Mouse (Mus musculus) CH12.LX (cell line): Measurements from ENCODE around the gene Tmc8. TPM values are rescaled to one million over a fixed set of nuclear protein-coding genes. Genes with fewer than 3 reads are reported as not detected.

Experiments used
- DNase-seq: peaks from one replicate; pipeline ENCODE4 v3.0.0-alpha.2; 2013; ENCODE audit errors: extremely low read depth
- H3K27ac ChIP-seq: 2 replicates; pipeline ENCODE4 v1.5.1; 2012; ENCODE audit warnings: low read depth, mild to moderate bottlenecking, control low read depth, moderate library complexity; ENCODE audit not compliant: insufficient read depth
- H3K27me3 ChIP-seq: replicated peaks from 2 replicates; pipeline ENCODE3; 2012; ENCODE audit warnings: inconsistent platforms
- H3K36me3 ChIP-seq, 2 experiments: replicated peaks in 1 of 2; 2 replicates each; pipeline versions ENCODE3 to v1.6.1; 2012; ENCODE audit warnings: inconsistent platforms in 1 of 2, low read length in 1 of 2, mild to moderate bottlenecking in 1 of 2, mixed read lengths in 1 of 2, moderate library complexity in 1 of 2; ENCODE audit not compliant: control insufficient read depth in 1 of 2, insufficient read depth in 1 of 2
- H3K4me1 ChIP-seq, 2 experiments: 2 replicates each; pipeline ENCODE4 v1.6.1; 2012; ENCODE audit warnings: inconsistent platforms in 1 of 2, moderate library complexity in 1 of 2; ENCODE audit not compliant: insufficient read depth in 2 of 2, control insufficient read depth in 1 of 2
- H3K4me2 ChIP-seq: 2 replicates; pipeline ENCODE4 v1.6.1; 2012; ENCODE audit warnings: low read depth, mild to moderate bottlenecking, control low read depth; ENCODE audit not compliant: poor library complexity, insufficient read depth, severe bottlenecking
- H3K4me3 ChIP-seq, 3 experiments: fragments of 150-350 bp in 1 of 3; sonication (generic) in 1 of 3; replicated peaks in 1 of 3; 2 replicates each; pipeline versions ENCODE3 to v1.5.1; 2011 to 2012; ENCODE audit warnings: low read depth in 2 of 3, low read length in 2 of 3, mild to moderate bottlenecking in 2 of 3, moderate library complexity in 2 of 3, control low read depth in 1 of 3, improper control_type of control experiment in 1 of 3, inconsistent platforms in 1 of 3, mixed read lengths in 1 of 3; ENCODE audit not compliant: poor library complexity in 1 of 3
- H3K79me2 ChIP-seq: replicated peaks from 2 replicates; pipeline ENCODE4 v1.6.1; 2012; ENCODE audit warnings: mild to moderate bottlenecking, moderate library complexity; ENCODE audit not compliant: control insufficient read depth, poor library complexity, insufficient read depth, severe bottlenecking; ENCODE audit errors: extremely low read depth
- H3K9ac ChIP-seq: 2 replicates; pipeline ENCODE4 v1.6.1; 2012; ENCODE audit warnings: low read depth, mild to moderate bottlenecking, control low read depth, moderate library complexity; ENCODE audit not compliant: insufficient read depth
- H3K9me3 ChIP-seq: replicated peaks from 2 replicates; pipeline ENCODE3; 2012; ENCODE audit warnings: low read length, inconsistent platforms, mixed read lengths
- BHLHE40 ChIP-seq: IDR thresholded peaks from 2 replicates; pipeline ENCODE4 v1.6.1; 2011; ENCODE audit warnings: mild to moderate bottlenecking, low read depth, low read length, improper control_type of control experiment
- CHD1 ChIP-seq: IDR thresholded peaks from 2 replicates; pipeline ENCODE4 v1.6.1; 2012; ENCODE audit warnings: low read depth, low read length, improper control_type of control experiment, inconsistent platforms
- CHD2 ChIP-seq: IDR thresholded peaks from 2 replicates; pipeline ENCODE4 v1.6.1; 2011; ENCODE audit warnings: low read length, improper control_type of control experiment
- CTCF ChIP-seq, 2 experiments: IDR thresholded peaks in 1 of 2; conservative IDR thresholded peaks in 1 of 2; 2 replicates each; pipeline ENCODE4 v1.5.1; 2011 to 2012; ENCODE audit warnings: low read depth in 2 of 2, low read length in 2 of 2, improper control_type of control experiment in 1 of 2, inconsistent platforms in 1 of 2, mild to moderate bottlenecking in 1 of 2, moderate library complexity in 1 of 2
- E2F4 ChIP-seq: IDR thresholded peaks from 2 replicates; pipeline ENCODE4 v1.6.1; 2011; ENCODE audit warnings: low read depth, low read length, improper control_type of control experiment; ENCODE audit not compliant: insufficient replicate concordance
- ELF1 ChIP-seq: IDR thresholded peaks from 2 replicates; pipeline ENCODE4 v1.6.1; 2014; ENCODE audit warnings: low read depth, mild to moderate bottlenecking, inconsistent platforms, low read length, improper control_type of control experiment
- EP300 ChIP-seq: IDR thresholded peaks from 2 replicates; pipeline ENCODE4 v1.6.1; 2011; ENCODE audit warnings: low read length, improper control_type of control experiment
- ETS1 ChIP-seq: conservative IDR thresholded peaks from 2 replicates; pipeline ENCODE4 v1.6.1; 2012; ENCODE audit warnings: low read depth, mild to moderate bottlenecking, inconsistent platforms, low read length, improper control_type of control experiment, moderate library complexity
- GABPA ChIP-seq: IDR thresholded peaks from 2 replicates; pipeline ENCODE4 v1.6.1; 2012; ENCODE audit warnings: low read depth, low read length, improper control_type of control experiment, inconsistent platforms; ENCODE audit not compliant: insufficient replicate concordance
- HCFC1 ChIP-seq: IDR thresholded peaks from 2 replicates; pipeline ENCODE4 v1.6.1; 2012; ENCODE audit warnings: low read depth, mild to moderate bottlenecking, inconsistent platforms, low read length, improper control_type of control experiment
- IRF4 ChIP-seq: IDR thresholded peaks from 2 replicates; pipeline ENCODE4 v1.6.1; 2014; ENCODE audit warnings: low read depth, mild to moderate bottlenecking, inconsistent platforms, low read length, improper control_type of control experiment
- JUN ChIP-seq: IDR thresholded peaks from 2 replicates; pipeline ENCODE4 v1.6.1; 2011; ENCODE audit warnings: low read depth, mild to moderate bottlenecking, low read length, improper control_type of control experiment, moderate library complexity; ENCODE audit not compliant: insufficient read depth
- JUND ChIP-seq: conservative IDR thresholded peaks from 2 replicates; pipeline ENCODE4 v1.6.1; 2011; ENCODE audit warnings: low read depth, low read length, improper control_type of control experiment
- KAT2A ChIP-seq: IDR thresholded peaks from 2 replicates; pipeline ENCODE4 v1.6.1; 2012; ENCODE audit warnings: low read length, improper control_type of control experiment, inconsistent platforms; ENCODE audit not compliant: insufficient replicate concordance
- MAFK ChIP-seq: IDR thresholded peaks from 2 replicates; pipeline ENCODE4 v1.6.1; 2011; ENCODE audit warnings: low read length, improper control_type of control experiment; ENCODE audit not compliant: insufficient replicate concordance
- MAX ChIP-seq: IDR thresholded peaks from 2 replicates; pipeline ENCODE4 v1.6.1; 2011; ENCODE audit warnings: low read length, improper control_type of control experiment
- MAZ ChIP-seq: IDR thresholded peaks from 2 replicates; pipeline ENCODE4 v1.6.1; 2012; ENCODE audit warnings: low read depth, mild to moderate bottlenecking, inconsistent platforms, low read length, improper control_type of control experiment, moderate library complexity
- MEF2A ChIP-seq: IDR thresholded peaks from 2 replicates; pipeline ENCODE4 v1.6.1; 2014; ENCODE audit warnings: low read depth, mild to moderate bottlenecking, inconsistent platforms, low read length, improper control_type of control experiment, borderline replicate concordance
- MXI1 ChIP-seq: IDR thresholded peaks from 2 replicates; pipeline ENCODE4 v1.6.1; 2011; ENCODE audit warnings: mild to moderate bottlenecking, low read depth, low read length, improper control_type of control experiment
- MYC ChIP-seq: IDR thresholded peaks from 2 replicates; pipeline ENCODE4 v1.6.1; 2011; ENCODE audit warnings: low read depth, mild to moderate bottlenecking, improper control_type of control experiment, low read length
- NELFE ChIP-seq: IDR thresholded peaks from 2 replicates; pipeline ENCODE4 v1.6.1; 2011; ENCODE audit warnings: low read depth, low read length, improper control_type of control experiment
- NRF1 ChIP-seq: IDR thresholded peaks from 2 replicates; pipeline ENCODE4 v1.6.1; 2014; ENCODE audit warnings: low read depth, mild to moderate bottlenecking, inconsistent platforms, low read length, improper control_type of control experiment, moderate library complexity
- PAX5 ChIP-seq: IDR thresholded peaks from 2 replicates; pipeline ENCODE4 v1.6.1; 2012; ENCODE audit warnings: low read length, inconsistent platforms, mixed read lengths
- POLR2A ChIP-seq: IDR thresholded peaks from 2 replicates; pipeline ENCODE4 v1.6.1; 2011; ENCODE audit warnings: low read depth, mild to moderate bottlenecking, improper control_type of control experiment, low read length
- POLR2AphosphoS2 ChIP-seq: IDR thresholded peaks from 2 replicates; pipeline ENCODE4 v1.6.1; 2011; ENCODE audit warnings: low read depth, low read length, improper control_type of control experiment
- RAD21 ChIP-seq: IDR thresholded peaks from 2 replicates; pipeline ENCODE4 v1.6.1; 2011; ENCODE audit warnings: low read depth, mild to moderate bottlenecking, low read length, improper control_type of control experiment, moderate library complexity
- RCOR1 ChIP-seq: conservative IDR thresholded peaks from 2 replicates; pipeline ENCODE4 v1.6.1; 2012; ENCODE audit warnings: low read depth, mild to moderate bottlenecking, inconsistent platforms, low read length, improper control_type of control experiment
- SIN3A ChIP-seq: IDR thresholded peaks from 2 replicates; pipeline ENCODE4 v1.6.1; 2012; ENCODE audit warnings: low read length, improper control_type of control experiment, inconsistent platforms
- SMC3 ChIP-seq: IDR thresholded peaks from 2 replicates; pipeline ENCODE4 v1.6.1; 2011; ENCODE audit warnings: low read depth, low read length, improper control_type of control experiment
- TBP ChIP-seq: conservative IDR thresholded peaks from 2 replicates; pipeline ENCODE4 v1.6.1; 2011; ENCODE audit warnings: low read depth, low read length, improper control_type of control experiment
- TCF12 ChIP-seq: IDR thresholded peaks from 2 replicates; pipeline ENCODE4 v1.6.1; 2014; ENCODE audit warnings: low read depth, mild to moderate bottlenecking, inconsistent platforms, low read length, improper control_type of control experiment
- UBTF ChIP-seq: IDR thresholded peaks from 2 replicates; pipeline ENCODE4 v1.6.1; 2012; ENCODE audit warnings: low read depth, mild to moderate bottlenecking, inconsistent platforms, low read length, improper control_type of control experiment, moderate library complexity
- USF1 ChIP-seq: IDR thresholded peaks from 2 replicates; pipeline ENCODE4 v1.6.1; 2014; ENCODE audit warnings: low read depth, mild to moderate bottlenecking, inconsistent platforms, low read length, improper control_type of control experiment
- USF2 ChIP-seq: conservative IDR thresholded peaks from 2 replicates; pipeline ENCODE4 v1.6.1; 2011; ENCODE audit warnings: low read depth, low read length, improper control_type of control experiment
- ZC3H11A ChIP-seq: IDR thresholded peaks from 2 replicates; pipeline ENCODE4 v1.6.1; 2012; ENCODE audit warnings: low read depth, mild to moderate bottlenecking, inconsistent platforms, low read length, improper control_type of control experiment
- ZKSCAN1 ChIP-seq: IDR thresholded peaks from 2 replicates; pipeline ENCODE4 v1.6.1; 2012; ENCODE audit warnings: low read depth, inconsistent platforms, low read length, improper control_type of control experiment, borderline replicate concordance
- ZMIZ1 ChIP-seq: IDR thresholded peaks from 2 replicates; pipeline ENCODE4 v1.6.1; 2012; ENCODE audit warnings: low read depth, mild to moderate bottlenecking, inconsistent platforms, low read length, improper control_type of control experiment
- ZNF384 ChIP-seq: IDR thresholded peaks from 2 replicates; pipeline ENCODE4 v1.6.1; 2012; ENCODE audit warnings: low read depth, low read length, improper control_type of control experiment, inconsistent platforms
- dilution Hi-C: fragments of 300-500 bp; cut with MboI; formaldehyde crosslinking; loops from 2 replicates; pipeline ENCODE4 v1.14.3; 2020; ENCODE audit warnings: low sequenced_read_pairs; ENCODE audit not compliant: extremely low pct_unique_long_range_greater_than_20kb, extremely low pct_ligation_motif_present
- in situ Hi-C: fragments of 300-500 bp; cut with MboI; formaldehyde crosslinking; loops from 3 replicates; pipeline ENCODE4 v1.14.3; 2019; ENCODE audit warnings: low sequenced_read_pairs, low pct_ligation_motif_present, low pct_unique_long_range_greater_than_20kb, mixed read lengths
- polyA plus RNA-seq: library from polyadenylated mRNA; unstranded; fragments of >175 nt; gene quantifications from 2 replicates; pipeline ENCODE4 v1.2.1, GENCODE M21; 2012; ENCODE audit warnings: low read depth; ENCODE audit not compliant: insufficient read length
- total RNA-seq, 2 experiments: library from RNA; depleted of rRNA; stranded (reverse); fragments of 300-350 nt in 1 of 2; fragments of >200 nt in 1 of 2; gene quantifications; 2 replicates each; pipeline ENCODE4 v1.2.3; 2012 to 2014

Tmc8 gene
- total and polyA plus RNA-seq, 3 experiments = 2.2 to 9.8 (median 6.1) TPM

GRCm38 (mm10) chr11:117828149-117828887 is 46.4 kb downstream of the Tmc8 start:
- Histone ChIP-seq H3K4me3 (peak overlapping the region; percentile 64 to 77 (median 65)), H3K79me2 (peaks cover 39% of the 10 kb centered on the region), H3K9me3 (no peaks in the 10 kb centered on the region), H3K27ac (peak overlapping the region; percentile 94), H3K4me1 (peaks cover 11 to 51% of the 10 kb centered on the region in 2 experiments), H3K36me3 (peaks cover 4 to 18% of the 10 kb centered on the region in 2 experiments), H3K9ac (peak overlapping the region; percentile 85), H3K27me3 (no peaks in the 10 kb centered on the region), H3K4me2 (peak overlapping the region; percentile 89)
- in situ Hi-C loops = loop anchor here (5.0 to 10.0 kb wide), 3 partner anchors 36 to 354 kb away; no protein-coding TSS in a partner anchor
- TF ChIP-seq SMC3 (no peak), POLR2AphosphoS2 (0 out of 2 replicates have a peak, but pooled peaks have one; percentile 18), E2F4 (no peak), MAFK (peak; percentile 60; the same call in 1 of the 2 replicates), MXI1 (peak; percentile 55), MEF2A (peak; percentile 92), ETS1 (peak; percentile 88), CTCF (conservative IDR thresholded peaks at IDR 0.05 in 1 of 2, IDR thresholded peaks at IDR 0.05 in 1 of 2; ENCODE audit: low read depth in 2 of 2, low read length in 2 of 2) (no peak), IRF4 (peak; percentile 95), JUND (peak; percentile 66; the same call in 1 of the 2 replicates), RCOR1 (peak; percentile 75; the same call in 1 of the 2 replicates), TBP (peak; percentile 86), BHLHE40 (peak; percentile 81), GABPA (no peak), TCF12 (peak; percentile 79), EP300 (peak; percentile 91), USF1 (no peak), MAX (peak; percentile 56), MYC (peak; percentile 63), USF2 (no peak), ZNF384 (peak; percentile 94), ZC3H11A (no peak), CHD2 (peak; percentile 71), ZMIZ1 (peak; percentile 53; the same call in 1 of the 2 replicates), POLR2A (peak; percentile 80), ELF1 (no peak), KAT2A (no peak), NRF1 (peak; percentile 11; the same call in 1 of the 2 replicates), MAZ (no peak), RAD21 (no peak), JUN (peak; percentile 58), HCFC1 (peak; percentile 55; the same call in 1 of the 2 replicates), CHD1 (peak; percentile 89), PAX5 (no peak), NELFE (peak; percentile 56; the same call in 1 of the 2 replicates), UBTF (0 out of 2 replicates have a peak, but pooled peaks have one; percentile 46), ZKSCAN1 (no peak), SIN3A (peak; percentile 91)
- dilution Hi-C loops = no loop called here
- peak; percentile 95 for DNase-seq
